Mouse (Mus musculus): ENCODE results near the gene Zcchc2. TPM values are rescaled to one million over a fixed set of nuclear protein-coding genes. Genes with fewer than 3 reads are reported as not detected.

Gene Zcchc2
- total and polyA plus RNA-seq, 3 experiments: 10.3 to 25.0 (median 19.1) TPM

GRCm38 (mm10) chr1:105993601-105994209, 3.5 kb downstream of the Zcchc2 start (continued):
- TF ChIP-seq JUND (IDR thresholded peaks at IDR 0.05; ENCODE audit: low read depth, low read length) (no peak), HCFC1 (IDR thresholded peaks at IDR 0.05; ENCODE audit: low read depth, low read length) (peak; percentile 77), BHLHE40 (IDR thresholded peaks at IDR 0.05; ENCODE audit: borderline replicate concordance, low read depth, low read length) (peak; percentile 84; the same call in 1 of the 2 replicates), MYC (IDR thresholded peaks at IDR 0.05; ENCODE audit: low read depth, low read length) (peak; percentile 98), CHD2 (IDR thresholded peaks at IDR 0.05; ENCODE audit: low read length) (no peak)

- TF ChIP-seq ZKSCAN1 (IDR thresholded peaks at IDR 0.05; ENCODE audit: low read depth, low read length) (peak; percentile 73; the same call in 1 of the 2 replicates), TAL1 (IDR thresholded peaks at IDR 0.05; ENCODE audit: low read length) (no peak), CHD2 (IDR thresholded peaks at IDR 0.05; ENCODE audit: low read length) (no peak)
- no peaks in the 10 kb centered on the region for H3K9me3 ChIP-seq (replicated peaks; ENCODE audit: insufficient read depth, low read length)
- H3K4me3 ChIP-seq (ENCODE audit: control insufficient read depth in 1 of 2, insufficient read depth in 1 of 2, low read depth in 2 of 2, low read length in 2 of 2): no peak overlapping the region
- H3K27me3 ChIP-seq (ENCODE audit: control insufficient read depth in 1 of 2, insufficient read depth in 2 of 2, low read length in 2 of 2): no peaks in the 10 kb centered on the region
- H3K36me3 ChIP-seq (ENCODE audit: control insufficient read depth in 1 of 2, insufficient read depth in 2 of 2, low read length in 2 of 2): peaks cover 0 to 31% of the 10 kb centered on the region in 2 experiments; a peak in 3 of 4 replicates
- DNase-seq (ENCODE audit: low read depth, low spot score): peak; percentile 41
- H3K79me2 ChIP-seq (ENCODE audit: control insufficient read depth, insufficient read depth, low read length, poor library complexity): peaks cover 62% of the 10 kb centered on the region
- H3K27ac ChIP-seq (ENCODE audit: control insufficient read depth, low read depth, low read length): no peak overlapping the region
- H3K9ac ChIP-seq (ENCODE audit: control insufficient read depth, low read depth, low read length, poor library complexity, severe bottlenecking): no peak overlapping the region
- H3K4me1 ChIP-seq (ENCODE audit: control insufficient read depth in 1 of 2, insufficient read depth in 2 of 2, low read length in 2 of 2): peaks cover 10 to 24% of the 10 kb centered on the region in 2 experiments
Observed at GRCm38 (mm10) chr1:105995966-105996365, 5.8 kb downstream of the Zcchc2 start.

DNA sequence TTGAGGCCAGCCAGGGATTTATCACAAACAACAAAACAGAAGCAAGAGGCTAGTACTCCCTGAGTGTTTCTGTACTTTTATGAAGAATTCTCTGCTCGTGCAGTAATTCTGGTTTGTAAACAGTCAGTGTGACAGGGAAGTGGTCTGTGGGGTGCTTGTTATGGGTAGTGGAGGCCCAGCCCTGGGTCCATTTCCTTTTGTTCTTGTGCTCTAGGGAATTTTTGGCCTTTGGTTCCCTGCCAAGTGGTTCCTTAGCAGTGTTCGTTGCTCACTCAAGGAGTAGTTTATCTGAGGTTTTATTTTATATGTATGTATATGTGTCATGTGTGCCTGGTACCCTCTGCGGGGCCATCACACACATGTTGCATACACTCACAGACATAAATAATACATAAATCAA, 7.1 kb downstream of the Zcchc2 start:
- H3K9ac ChIP-seq (ENCODE audit: control insufficient read depth, low read depth, low read length, poor library complexity, severe bottlenecking): no peak overlapping the region
- H3K9me3 ChIP-seq (replicated peaks; ENCODE audit: insufficient read depth, low read length): no peaks in the 10 kb centered on the region
- H3K79me2 ChIP-seq (ENCODE audit: control insufficient read depth, insufficient read depth, low read length, poor library complexity): peaks cover 52% of the 10 kb centered on the region
- TF ChIP-seq TCF12 (IDR thresholded peaks at IDR 0.05; ENCODE audit: low read depth, low read length) (no peak), USF2 (IDR thresholded peaks at IDR 0.05; ENCODE audit: borderline replicate concordance in 1 of 2, insufficient read depth in 1 of 2, low read depth in 1 of 2, low read length in 2 of 2) (no peak), SIN3A (IDR thresholded peaks at IDR 0.05; ENCODE audit: low read length) (no peak)
- H3K4me3 ChIP-seq (ENCODE audit: control insufficient read depth in 1 of 2, insufficient read depth in 1 of 2, low read depth in 2 of 2, low read length in 2 of 2): no peak overlapping the region
- DNase-seq (ENCODE audit: low read depth, low spot score): peak; percentile 30
- peaks cover 10 to 24% of the 10 kb centered on the region in 2 experiments for H3K4me1 ChIP-seq (ENCODE audit: control insufficient read depth in 1 of 2, insufficient read depth in 2 of 2, low read length in 2 of 2)
- no peak overlapping the region for H3K27ac ChIP-seq (ENCODE audit: control insufficient read depth, low read depth, low read length)
- H3K36me3 ChIP-seq (ENCODE audit: control insufficient read depth in 1 of 2, insufficient read depth in 2 of 2, low read length in 2 of 2): peaks cover 3 to 31% of the 10 kb centered on the region in 2 experiments; a peak in 3 of 4 replicates
- no peaks in the 10 kb centered on the region for H3K27me3 ChIP-seq (ENCODE audit: control insufficient read depth in 1 of 2, insufficient read depth in 2 of 2, low read length in 2 of 2)

GRCm38 (mm10) chr1:105999802-106000201, 9.6 kb downstream of the Zcchc2 start:
- no peak overlapping the region for H3K4me3 ChIP-seq (ENCODE audit: control insufficient read depth in 1 of 2, insufficient read depth in 1 of 2, low read depth in 2 of 2, low read length in 2 of 2)
- H3K27me3 ChIP-seq (ENCODE audit: control insufficient read depth in 1 of 2, insufficient read depth in 2 of 2, low read length in 2 of 2): no peaks in the 10 kb centered on the region
- TF ChIP-seq CHD1 (IDR thresholded peaks at IDR 0.05; ENCODE audit: low read depth, low read length): no peak
- TF ChIP-seq HCFC1 (IDR thresholded peaks at IDR 0.05; ENCODE audit: low read depth, low read length): no peak
- TF ChIP-seq RCOR1 (IDR thresholded peaks at IDR 0.05; ENCODE audit: low read depth, low read length): no peak
- no peak for TF ChIP-seq TAL1 (IDR thresholded peaks at IDR 0.05; ENCODE audit: low read length)
- H3K79me2 ChIP-seq (ENCODE audit: control insufficient read depth, insufficient read depth, low read length, poor library complexity): peaks cover 40% of the 10 kb centered on the region
- no peak overlapping the region for H3K27ac ChIP-seq (ENCODE audit: control insufficient read depth, low read depth, low read length)
- peaks cover 10 to 21% of the 10 kb centered on the region in 2 experiments for H3K4me1 ChIP-seq (ENCODE audit: control insufficient read depth in 1 of 2, insufficient read depth in 2 of 2, low read length in 2 of 2)
- no peaks in the 10 kb centered on the region for H3K9me3 ChIP-seq (replicated peaks; ENCODE audit: insufficient read depth, low read length)
- H3K36me3 ChIP-seq (ENCODE audit: control insufficient read depth in 1 of 2, insufficient read depth in 2 of 2, low read length in 2 of 2): peaks cover 7 to 24% of the 10 kb centered on the region in 2 experiments
- H3K9ac ChIP-seq (ENCODE audit: control insufficient read depth, low read depth, low read length, poor library complexity, severe bottlenecking): no peak overlapping the region
- DNase-seq (ENCODE audit: low read depth, low spot score): no peak

Data from MEL (cell line).